Mouse (Mus musculus): ENCODE measurements around the gene Tgfbr1.

DNA sequence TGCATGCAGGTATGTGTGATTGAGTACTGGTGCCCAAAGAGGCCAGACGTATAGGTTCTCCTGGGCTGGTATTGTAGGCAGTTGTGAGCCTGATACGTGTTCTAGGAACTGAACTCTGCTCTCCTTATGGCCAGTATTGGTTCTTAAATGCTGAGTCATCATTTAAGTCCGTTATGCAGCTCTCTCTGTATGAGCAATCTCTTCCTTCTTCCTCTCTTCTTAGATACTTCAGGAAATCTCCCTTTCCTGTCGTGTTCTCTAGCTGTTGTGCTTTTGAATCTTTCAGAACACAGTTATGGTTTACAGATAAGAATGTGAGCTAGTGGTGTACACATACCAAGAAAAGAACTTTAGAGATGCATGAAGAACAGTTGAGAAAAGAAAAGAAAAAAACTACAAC lies 47.3 kb downstream of the Tgfbr1 start:
- TF ChIP-seq POLR2A (IDR thresholded peaks at IDR 0.05; ENCODE audit: borderline replicate concordance, insufficient read depth, low read length) (no peak), CTCF (IDR thresholded peaks at IDR 0.05; ENCODE audit: borderline replicate concordance, insufficient read depth, low read depth, low read length) (no peak)

Data from cerebellum, adult 2 months (tissue).